Mouse (Mus musculus) cerebral cortex, adult 2 months (tissue): Measurements from ENCODE around the gene Hoxc10.

ENCODE experiments used
- WGBS: fragments of 180-500 bp; shearing (Covaris S2); methylation state at CpG from one replicate; pipeline ENCODE4 v1.1.7; 2018; 5-methylcytosine and 5-hydroxymethylcytosine counted together

Gene Hoxc10

DNA sequence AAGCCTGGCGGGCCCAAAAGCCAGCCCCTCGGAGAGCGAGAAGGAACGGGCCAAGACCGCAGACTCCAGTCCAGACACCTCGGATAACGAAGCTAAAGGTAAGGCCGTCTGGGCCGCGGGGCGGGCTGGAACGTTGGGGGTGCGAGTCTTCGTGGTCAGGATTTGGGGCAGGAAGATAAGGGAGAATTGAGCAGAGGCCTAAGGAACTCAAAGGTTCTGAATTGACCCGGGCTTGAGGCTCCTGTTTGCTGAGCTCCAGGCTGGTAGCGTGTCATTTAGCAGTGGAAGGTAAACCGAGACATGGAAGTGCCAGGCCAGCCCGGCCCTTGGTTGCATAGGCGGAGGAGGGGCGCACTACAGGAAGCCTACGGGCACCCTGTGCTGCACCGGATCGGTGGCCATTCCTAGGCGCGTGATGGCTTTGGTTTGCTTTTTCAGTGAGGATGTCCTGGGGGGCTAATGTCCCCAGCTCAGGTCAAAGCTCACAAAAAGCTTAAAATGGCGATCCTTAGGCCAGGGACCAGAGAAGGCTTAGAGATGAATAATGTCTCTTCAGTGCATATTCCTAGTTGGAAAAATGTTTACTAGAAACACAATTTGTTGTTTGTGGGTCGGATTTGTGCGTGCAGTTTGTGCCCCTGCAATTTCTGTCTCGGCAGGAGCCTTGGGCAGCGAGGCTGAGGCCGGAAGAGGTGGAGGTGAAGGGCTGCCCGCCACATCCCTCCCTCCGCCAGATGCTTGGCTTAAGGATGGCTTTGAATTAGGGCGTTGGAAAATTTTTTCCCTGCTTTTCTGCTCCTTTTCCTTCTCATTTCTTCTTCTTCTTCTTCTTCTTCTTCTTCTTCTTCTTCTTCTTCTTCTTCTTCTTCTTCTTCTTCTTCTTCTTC lies 1.2 kb downstream of the Hoxc10 start:
- 3% methylated on average over 34 of the region's 34 CpGs for WGBS

DNA sequence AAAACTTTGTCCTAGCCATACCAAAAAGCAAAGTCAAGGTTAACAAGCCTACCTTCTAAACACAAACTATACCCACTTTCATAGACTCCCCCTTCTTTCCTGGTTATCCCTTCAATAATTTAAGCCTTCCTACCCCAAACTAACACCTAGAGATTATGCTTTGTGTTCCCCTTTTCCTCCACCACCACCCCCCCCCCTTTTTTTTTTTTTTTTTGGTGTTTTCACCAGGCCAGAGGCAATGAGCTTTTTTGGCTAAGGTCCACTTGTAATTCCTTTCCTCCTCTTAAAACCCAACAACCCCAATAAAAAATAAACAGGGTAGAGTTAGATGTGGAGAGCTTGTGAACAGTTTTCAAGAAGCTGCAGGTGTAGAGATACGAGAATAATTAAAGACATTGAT lies 2.7 kb downstream of the Hoxc10 start:
- WGBS: 44% methylated on average over 1 of the region's 1 CpGs

DNA sequence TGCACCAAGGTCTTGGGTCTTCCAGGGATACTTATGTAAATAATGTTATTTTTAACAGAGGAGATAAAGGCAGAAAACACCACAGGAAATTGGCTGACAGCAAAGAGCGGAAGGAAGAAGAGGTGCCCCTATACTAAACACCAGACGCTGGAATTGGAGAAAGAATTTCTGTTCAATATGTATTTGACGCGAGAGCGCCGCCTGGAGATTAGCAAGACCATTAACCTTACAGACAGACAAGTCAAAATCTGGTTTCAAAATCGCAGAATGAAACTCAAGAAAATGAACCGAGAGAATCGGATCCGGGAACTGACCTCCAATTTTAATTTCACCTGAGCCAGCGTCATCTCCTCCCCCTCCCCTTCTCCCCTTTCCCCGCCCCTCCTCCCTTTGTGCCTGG lies 4.1 kb downstream of the Hoxc10 start:
- under 1% methylated on average over 12 of the region's 12 CpGs for WGBS

DNA sequence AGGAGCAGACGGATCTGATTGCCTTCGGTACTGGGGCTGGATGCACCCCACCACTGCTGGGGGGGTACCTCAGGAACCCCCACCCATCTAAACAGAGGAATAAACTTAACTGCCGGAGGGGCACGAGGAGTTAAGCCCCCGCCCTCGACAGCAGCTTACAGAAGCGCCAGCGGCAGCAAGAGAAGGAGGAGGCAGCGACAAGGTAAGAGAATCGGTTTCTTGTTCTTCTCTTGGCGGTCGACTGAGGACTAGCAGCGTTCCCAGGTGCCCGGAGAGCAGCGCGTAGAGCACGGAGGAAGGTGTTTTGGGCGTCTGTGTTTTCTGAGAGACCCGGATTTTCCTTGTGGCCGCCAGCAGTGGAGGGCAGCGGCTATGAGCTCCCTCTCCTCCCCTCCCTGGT lies 5.7 kb downstream of the Hoxc10 start:
- WGBS: 5% methylated on average over 21 of the region's 21 CpGs

DNA sequence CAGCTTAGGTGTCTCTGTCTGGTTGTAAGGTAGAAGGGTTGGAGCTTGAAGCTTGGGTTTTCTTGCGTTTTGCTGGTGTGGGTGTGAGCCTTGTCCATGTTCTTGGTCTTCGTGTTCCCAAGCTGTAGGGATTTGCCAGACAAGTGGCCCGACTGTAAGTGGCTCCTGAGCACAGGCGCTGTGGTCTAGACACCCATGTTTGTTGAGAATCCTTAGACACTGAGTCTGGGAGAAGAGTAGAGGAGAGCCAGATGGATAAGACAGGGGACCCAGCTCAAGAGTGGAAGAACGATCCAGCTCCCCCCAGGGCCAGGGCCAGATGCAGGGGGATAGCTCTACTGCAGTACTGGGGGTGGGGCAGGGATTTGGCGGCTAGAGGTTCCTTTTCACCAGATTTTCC lies 6.2 kb downstream of the Hoxc10 start:
- whole genome bisulfite sequencing: 3% methylated on average over 6 of the region's 6 CpGs

DNA sequence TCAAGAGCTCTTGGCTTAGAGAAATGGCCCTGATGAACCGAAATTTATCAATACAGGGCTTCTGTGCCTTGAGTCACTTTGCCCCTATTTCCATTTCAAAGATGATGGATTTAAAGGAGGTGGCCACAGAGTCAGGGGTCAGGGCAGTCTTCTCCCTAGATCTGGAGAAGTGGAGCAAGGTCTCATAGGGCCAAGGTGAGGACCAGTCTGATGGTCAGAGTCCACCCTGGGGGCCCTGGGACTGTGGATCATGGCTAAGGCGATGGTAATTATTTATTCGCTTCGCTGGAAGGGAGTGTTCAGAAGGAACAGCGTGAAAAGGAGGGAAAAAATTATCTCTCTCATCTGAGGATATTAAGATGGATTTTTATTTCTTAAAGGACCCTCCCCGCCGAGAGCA lies 8.4 kb downstream of the Hoxc10 start:
- WGBS: 8% methylated on average over 7 of the region's 7 CpGs

DNA sequence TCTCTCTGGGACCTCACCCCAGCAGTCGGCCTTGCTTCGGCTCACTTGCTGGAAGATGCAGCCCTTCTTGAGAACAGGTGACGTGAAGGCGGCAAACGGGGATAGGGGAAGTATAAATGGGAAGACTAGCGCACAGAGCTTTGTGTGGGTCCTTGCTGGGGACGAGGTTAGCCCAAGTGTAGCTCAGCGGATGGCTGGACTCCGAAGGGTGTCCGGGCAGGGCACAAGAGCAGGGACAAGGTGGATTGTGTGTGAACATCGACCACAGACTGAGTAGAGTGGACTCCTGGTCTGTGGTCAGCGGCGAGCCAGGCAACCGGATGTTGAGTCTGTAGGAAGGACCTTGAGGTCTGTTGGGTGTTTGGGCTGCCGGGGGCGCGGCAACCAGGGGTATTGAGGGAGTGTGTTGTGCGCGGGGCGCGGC lies 9.1 kb downstream of the Hoxc10 start:
- WGBS: 2% methylated on average over 21 of the region's 21 CpGs

DNA sequence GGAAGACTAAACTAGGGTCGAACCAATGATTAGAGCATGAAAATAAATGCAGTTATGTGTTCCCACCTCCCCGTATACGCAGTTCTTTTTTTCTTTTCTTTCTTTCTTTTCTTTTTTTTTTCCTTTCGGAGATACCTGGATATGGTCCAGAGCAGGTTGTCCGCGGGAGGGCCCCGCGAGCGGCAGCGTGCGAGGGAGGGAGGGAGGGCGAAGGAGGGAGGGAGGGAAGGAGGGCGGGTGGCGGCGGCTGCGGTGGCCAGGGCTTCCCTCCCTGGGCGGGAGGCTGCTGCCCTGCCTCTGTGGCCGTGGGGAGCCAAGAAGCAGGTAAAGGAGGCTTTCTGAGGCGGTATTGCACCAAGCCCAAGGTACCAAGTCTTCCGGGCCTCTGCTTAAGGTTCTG lies 9.6 kb downstream of the Hoxc10 start, which contains the start of gene Hoxc9:
Hoxc9 (plus strand) TSS at position 269 of the 400 bp plus-strand sequence.
- WGBS: 2% methylated on average over 15 of the region's 20 CpGs

DNA sequence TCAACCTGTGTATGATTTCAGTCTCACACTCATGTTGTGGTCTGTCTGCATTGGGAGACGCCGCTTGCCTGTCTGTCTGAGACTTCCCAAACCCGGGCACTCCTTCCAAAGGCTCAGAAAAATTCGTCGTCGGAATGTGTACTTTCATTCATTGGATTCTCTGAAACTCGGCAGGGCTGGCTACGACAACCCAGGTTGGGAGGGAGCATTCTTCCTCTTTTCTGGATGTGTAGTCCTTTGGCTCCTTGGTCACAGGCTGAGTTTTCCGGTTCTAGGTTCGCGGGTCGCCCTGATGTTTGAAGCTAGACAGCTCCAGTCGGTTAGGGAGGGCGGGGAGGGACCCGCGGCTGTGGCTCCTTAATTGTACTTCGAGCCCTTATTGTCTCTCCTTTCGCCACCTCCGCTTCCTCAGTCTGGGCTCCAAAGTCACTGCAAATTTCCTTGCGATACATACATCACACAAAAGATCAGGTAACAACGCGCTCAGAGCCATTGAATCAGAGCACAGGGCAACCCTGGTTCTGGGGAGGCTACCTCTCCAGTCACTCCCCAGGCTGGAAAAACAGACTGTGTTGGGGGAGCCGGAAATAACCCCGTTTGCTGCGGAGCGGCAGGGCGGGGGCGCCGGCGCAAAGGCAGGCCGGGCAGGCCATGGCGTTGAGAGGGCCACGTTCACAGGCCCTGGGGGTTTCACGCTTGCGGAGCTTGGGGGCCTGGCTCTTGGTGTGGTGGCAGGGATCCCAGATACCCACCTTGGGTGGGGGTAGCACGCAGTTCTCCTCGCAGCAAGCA lies 10.2 kb downstream of the Hoxc10 start:
- 2% methylated on average over 37 of the region's 37 CpGs for WGBS

DNA sequence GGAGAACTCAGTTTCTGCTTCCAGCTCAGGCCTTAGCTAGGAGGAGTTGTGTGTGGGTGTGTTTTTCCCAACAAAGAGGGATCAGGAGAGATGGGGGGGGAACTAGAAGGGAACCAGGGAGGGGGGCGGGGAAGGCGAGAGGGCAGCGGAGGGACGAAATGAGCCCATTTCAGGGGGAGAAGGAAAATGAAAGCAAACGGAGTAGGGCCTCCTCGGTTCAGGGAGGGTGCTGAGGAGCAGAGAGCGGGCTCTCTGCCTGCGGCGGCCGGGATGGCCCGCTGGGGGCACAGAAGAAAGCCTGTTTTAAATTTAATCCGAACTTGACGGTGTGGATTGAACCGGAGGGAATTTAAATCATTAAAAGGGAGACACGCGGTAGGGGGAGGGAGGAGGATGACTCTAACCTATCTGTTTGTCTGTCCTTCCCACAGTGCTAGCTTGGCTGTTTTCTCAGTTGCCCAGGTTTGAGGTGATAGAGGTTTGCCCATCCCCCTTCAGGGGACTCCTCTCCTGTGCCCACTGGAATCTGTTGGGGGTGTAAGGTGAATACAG lies 10.9 kb downstream of the Hoxc10 start:
- WGBS: 13% methylated on average over 16 of the region's 16 CpGs

DNA sequence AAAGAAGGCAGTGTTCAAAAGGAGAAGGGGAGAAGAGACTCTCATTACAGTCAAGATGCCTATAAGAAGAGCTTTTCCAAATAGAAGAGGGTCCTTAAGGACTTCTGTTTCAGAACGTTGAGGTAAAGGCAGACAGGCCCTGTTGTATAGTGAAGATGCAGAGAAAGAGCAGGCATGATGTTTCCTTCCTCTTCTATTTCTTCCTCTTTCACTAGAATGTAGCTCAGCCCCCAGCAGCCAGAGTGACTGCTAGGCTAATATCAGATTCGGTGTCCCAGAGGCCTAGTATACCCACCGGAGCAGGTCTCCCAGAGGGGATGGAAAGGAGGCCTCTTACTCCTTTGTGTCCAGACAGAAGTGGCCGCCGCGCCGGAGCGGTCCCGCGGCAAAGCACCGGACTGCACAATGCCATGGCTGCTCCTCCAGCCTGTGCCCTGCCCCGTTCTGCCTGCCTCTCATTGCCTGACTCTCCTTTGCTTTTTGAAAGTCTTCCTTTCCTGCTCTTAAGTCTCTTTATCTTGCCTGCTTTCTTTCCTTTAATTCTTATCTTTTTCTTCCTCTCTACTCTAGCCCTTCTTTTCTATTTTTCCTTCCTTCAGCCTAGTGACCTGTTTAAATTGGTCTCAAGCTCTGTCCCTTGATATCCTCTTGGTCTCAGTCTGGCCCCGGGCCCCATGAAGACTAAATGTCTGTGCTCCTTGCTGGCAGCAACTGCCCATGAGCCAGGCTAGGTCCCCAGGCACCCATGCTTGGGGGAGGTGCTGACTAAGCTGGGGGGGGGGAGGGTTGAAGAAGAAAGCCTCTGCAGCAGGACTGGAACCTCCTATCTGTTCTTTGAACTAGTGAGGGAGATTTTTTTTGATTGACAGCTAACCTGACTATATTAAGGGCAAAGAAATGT lies 12.3 kb downstream of the Hoxc10 start:
- WGBS: 21% methylated on average over 13 of the region's 13 CpGs

DNA sequence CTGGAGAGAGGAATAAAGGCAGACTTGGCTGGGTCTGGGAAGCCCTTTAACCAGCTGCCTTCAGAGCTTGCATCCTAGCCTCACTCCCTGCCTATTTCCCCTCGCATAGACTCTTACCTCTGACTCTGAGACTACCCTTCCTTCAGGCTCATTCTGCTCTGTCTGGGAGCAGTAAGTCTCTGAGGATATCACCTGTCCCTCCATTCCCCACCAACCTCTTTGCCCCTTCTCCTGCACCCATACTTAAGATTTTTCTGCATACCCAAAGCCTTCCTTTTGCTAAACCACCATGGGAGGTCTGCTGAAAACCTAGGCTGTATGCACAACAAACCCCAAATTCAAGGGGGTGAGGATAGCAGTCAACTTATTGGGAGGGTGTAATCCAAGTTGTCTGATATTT lies 13.3 kb downstream of the Hoxc10 start:
- WGBS: 14% methylated on average over 1 of the region's 1 CpGs

DNA sequence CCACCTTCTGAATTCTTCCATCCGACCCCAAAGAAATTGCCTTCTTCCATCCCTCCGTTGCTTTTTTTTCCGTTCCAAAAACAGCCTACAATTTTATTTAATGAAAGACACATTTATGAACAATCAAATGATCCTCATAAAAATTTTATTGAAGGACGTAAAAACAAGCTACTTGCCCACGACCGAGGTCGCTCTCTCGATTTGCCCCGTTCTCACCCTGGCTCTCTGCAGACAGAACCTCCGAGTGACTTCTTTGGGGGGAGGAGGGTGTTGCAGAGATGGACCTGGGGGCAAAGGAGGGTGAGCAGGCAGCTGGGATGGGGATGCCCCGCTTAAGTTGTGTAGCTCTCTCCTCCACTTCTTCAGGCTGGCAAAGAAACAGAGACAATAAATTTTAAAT lies 13.8 kb downstream of the Hoxc10 start:
- 5% methylated on average over 11 of the region's 11 CpGs for WGBS

DNA sequence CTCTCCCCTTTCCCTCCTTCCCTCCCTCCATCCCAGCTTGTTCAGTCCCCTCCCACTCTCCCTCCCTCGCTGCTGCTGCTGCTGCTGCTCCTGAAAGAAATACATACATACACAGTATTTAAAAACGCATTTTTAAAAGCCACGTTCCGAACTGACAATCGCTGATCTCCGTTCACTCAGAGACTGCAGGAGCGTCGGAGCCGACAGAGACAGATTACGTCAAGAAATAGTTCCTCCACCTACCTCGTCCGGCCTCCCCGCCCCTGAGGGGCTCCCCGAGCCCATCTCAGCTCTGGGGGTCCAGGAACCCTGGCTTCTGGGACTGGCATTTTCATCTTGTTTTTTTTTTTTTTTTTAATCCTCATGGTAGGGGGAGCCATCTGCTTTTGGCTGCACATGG lies 14.3 kb downstream of the Hoxc10 start:
- 2% methylated on average over 14 of the region's 14 CpGs for WGBS

DNA sequence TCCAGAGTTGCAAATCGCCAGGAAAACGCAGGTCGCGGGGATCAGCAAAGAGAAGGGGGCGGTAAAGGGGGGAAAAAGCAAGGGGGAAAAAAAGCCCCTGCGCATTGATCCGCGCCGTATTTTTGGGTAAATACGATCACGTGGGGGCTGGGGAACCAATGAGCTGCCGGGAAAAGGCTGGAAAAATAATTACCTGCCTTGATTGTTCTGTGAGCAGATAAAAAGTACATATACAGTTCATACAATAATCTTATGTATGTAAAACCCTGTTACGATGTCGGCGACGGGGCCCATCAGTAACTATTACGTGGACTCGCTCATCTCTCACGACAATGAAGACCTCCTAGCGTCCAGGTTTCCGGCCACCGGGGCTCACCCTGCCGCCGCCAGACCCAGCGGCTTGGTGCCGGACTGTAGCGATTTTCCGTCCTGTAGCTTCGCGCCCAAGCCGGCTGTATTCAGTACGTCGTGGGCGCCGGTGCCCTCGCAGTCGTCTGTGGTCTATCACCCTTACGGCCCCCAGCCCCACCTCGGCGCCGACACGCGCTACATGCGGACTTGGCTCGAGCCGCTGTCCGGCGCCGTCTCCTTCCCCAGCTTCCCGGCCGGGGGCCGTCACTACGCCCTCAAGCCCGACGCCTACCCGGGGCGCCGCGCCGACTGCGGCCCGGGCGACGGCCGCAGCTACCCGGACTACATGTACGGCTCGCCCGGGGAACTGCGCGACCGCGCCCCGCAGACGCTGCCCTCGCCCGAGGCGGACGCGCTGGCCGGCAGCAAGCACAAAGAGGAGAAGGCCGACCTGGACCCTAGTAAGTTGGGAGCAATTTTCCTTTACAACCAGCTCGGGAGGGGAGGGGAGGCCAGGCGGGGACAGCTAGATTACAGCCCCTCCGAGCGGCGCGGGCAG lies 15.0 kb downstream of the Hoxc10 start:
- 2% methylated on average over 88 of the region's 88 CpGs for WGBS

DNA sequence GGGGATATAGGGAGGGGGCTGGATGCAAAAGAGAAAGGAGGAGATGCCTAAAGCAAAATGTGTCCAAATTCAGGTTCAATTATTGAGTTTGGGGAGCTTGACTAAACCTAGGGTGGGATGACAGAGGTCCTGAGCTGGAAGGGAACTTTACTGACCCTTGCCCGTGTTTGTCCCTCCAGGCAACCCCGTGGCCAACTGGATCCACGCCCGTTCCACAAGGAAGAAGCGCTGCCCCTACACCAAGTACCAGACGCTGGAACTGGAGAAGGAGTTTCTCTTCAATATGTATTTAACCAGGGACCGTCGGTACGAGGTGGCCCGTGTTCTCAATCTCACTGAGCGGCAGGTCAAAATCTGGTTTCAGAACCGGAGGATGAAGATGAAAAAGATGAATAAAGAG lies 17.1 kb downstream of the Hoxc10 start:
- 5% methylated on average over 12 of the region's 12 CpGs for WGBS

DNA sequence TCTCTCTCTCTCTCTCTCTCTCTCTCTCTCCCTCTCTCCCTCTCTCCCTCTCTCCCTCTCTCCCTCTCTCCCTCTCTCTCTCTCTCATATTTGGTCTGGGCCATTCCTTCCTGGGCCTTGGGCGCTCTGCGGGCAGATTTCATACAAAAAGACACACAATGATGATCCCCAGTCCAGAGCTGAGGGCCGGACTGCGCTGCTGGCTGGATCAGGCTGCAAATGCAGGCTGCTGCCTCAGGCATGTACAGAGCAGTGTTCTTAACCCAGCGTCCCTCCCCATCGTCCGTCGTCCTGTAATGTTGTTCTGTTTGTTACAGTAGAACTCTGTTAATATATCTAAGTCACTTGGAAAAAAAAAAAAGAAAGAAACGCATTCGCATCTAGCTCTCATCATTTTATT lies 17.9 kb downstream of the Hoxc10 start:
- WGBS: 7% methylated on average over 10 of the region's 10 CpGs

DNA sequence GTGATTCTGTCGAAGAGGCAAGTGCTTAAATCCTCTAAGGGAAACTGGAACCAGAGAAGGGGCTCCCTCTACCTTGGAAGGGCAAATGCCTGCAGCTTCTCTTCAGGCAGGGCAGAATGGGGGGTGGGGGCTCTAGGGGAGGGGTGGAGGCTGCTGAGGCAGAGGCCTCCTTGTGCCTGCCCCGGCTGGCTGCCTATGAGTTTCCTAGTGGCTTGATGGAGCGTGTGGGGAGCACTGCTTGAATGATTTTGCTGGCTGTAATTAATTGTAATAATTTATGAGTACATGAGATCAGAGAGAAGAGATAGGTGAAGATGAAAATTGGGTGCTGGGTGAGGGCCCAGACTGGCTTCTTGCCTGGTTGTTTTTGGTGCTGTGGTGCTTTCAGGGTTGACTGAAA lies 18.3 kb downstream of the Hoxc10 start:
- WGBS: 11% methylated on average over 3 of the region's 3 CpGs

DNA sequence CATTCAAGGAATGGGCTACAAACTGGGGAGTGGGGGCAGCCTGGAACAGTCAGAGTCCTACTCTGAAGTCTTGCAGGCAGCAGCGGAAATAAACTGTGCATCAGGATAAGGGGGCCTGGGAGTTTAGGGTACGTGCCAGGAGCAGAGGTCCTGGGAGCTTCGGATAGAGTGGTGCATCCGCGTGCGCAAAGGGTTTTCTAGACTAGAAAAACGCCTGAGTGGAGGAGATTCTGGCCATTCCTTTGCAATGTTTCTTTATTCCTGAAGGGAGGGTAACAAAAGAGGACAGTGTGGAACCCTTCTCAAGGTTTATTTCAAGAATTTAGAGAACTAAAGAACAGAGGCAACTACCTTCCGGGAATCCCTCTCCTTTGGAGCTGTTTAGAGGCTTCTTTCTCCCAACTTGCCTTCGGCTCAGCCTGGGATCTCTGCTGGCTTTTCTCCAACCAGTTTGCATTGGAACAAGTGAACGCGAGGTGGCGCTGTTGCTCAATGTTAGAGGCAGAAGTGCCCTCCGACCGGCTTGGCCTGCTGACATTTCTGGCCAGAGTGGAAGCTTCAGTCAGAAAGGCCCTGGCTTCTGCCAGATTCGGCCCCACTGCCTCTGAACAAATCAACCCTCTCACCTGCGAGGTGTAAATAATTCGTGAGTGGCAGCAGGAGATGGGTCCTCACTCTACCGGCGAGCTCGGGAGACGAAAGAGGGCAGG lies 20.7 kb downstream of the Hoxc10 start:
- 4% methylated on average over 21 of the region's 21 CpGs for WGBS

DNA sequence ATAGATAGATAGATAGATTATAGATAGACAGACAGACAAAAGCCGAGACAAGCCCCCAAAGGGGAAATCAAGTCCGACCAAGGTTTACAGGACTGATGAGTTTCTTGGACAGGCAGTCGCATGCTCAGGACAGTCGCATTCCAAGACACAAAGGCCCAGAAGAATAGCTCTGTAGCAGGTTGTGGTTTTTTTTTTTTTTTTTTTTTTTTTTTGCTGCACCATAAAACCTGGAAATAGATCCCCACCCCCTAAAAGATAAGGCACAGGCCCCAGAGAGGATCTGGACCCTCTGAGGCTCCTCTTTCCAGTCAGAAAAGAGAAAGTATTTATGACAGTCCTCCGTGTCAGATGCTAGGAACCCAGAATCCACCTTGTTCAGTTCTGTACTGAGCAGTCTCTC lies 21.5 kb downstream of the Hoxc10 start:
- WGBS: 27% methylated on average over 5 of the region's 5 CpGs
